Mouse (Mus musculus): ENCODE results near the gene Gm10188. TPM values are rescaled to one million over a fixed set of nuclear protein-coding genes. Genes with fewer than 3 reads are reported as not detected.

Gm10188 gene
- polyA plus RNA-seq, 1 experiment = not detected

GRCm38 (mm10) chr1:132201511-132201860 is 28.1 kb downstream of the Gm10188 start:
- no peaks in the 10 kb centered on the region for H3K36me3 ChIP-seq (ENCODE audit: control insufficient read depth, insufficient read depth, low read length)
- TF ChIP-seq POLR2A (IDR thresholded peaks at IDR 0.05; ENCODE audit: low read depth, low read length) (no peak), CTCF (IDR thresholded peaks at IDR 0.05; ENCODE audit: extremely low read depth, insufficient read length, insufficient replicate concordance, low read depth, low read length) (no peak)
- no peak overlapping the region for H3K4me3 ChIP-seq (ENCODE audit: low read depth, low read length)
- H3K4me1 ChIP-seq (ENCODE audit: control insufficient read depth, insufficient read depth, insufficient read length, low read length) = no peaks in the 10 kb centered on the region
- WGBS = 50% methylated on average over 4 of the region's 4 CpGs
- no peak overlapping the region for H3K27ac ChIP-seq (ENCODE audit: insufficient read depth, low read depth, low read length)
- H3K27me3 ChIP-seq (ENCODE audit: control insufficient read depth, insufficient read depth, low read length) = peaks cover 4% of the 10 kb centered on the region

- Histone ChIP-seq H3K4me3 (ENCODE audit: low read depth, low read length) (no peak overlapping the region), H3K27me3 (ENCODE audit: control insufficient read depth, insufficient read depth, low read length) (peaks cover 4% of the 10 kb centered on the region), H3K27ac (ENCODE audit: insufficient read depth, low read depth, low read length) (no peak overlapping the region), H3K4me1 (ENCODE audit: control insufficient read depth, insufficient read depth, insufficient read length, low read length) (no peaks in the 10 kb centered on the region), H3K36me3 (ENCODE audit: control insufficient read depth, insufficient read depth, low read length) (no peaks in the 10 kb centered on the region)
- TF ChIP-seq POLR2A (IDR thresholded peaks at IDR 0.05; ENCODE audit: low read depth, low read length) = no peak
- TF ChIP-seq CTCF (IDR thresholded peaks at IDR 0.05; ENCODE audit: extremely low read depth, insufficient read length, insufficient replicate concordance, low read depth, low read length) = no peak
- 23% methylated on average over 11 of the region's 11 CpGs for WGBS
Observed at GRCm38 (mm10) chr1:132200562-132201510, 28.7 kb downstream of the Gm10188 start.

GRCm38 (mm10) chr1:132199934-132200333 is 29.6 kb downstream of the Gm10188 start:
- no peak overlapping the region for H3K27ac ChIP-seq (ENCODE audit: insufficient read depth, low read depth, low read length)
- H3K27me3 ChIP-seq (ENCODE audit: control insufficient read depth, insufficient read depth, low read length) = peaks cover 4% of the 10 kb centered on the region
- H3K4me1 ChIP-seq (ENCODE audit: control insufficient read depth, insufficient read depth, insufficient read length, low read length) = no peaks in the 10 kb centered on the region
- no peak for TF ChIP-seq CTCF (IDR thresholded peaks at IDR 0.05; ENCODE audit: extremely low read depth, insufficient read length, insufficient replicate concordance, low read depth, low read length)
- no peak for TF ChIP-seq POLR2A (IDR thresholded peaks at IDR 0.05; ENCODE audit: low read depth, low read length)
- no peak overlapping the region for H3K4me3 ChIP-seq (ENCODE audit: low read depth, low read length)
- H3K36me3 ChIP-seq (ENCODE audit: control insufficient read depth, insufficient read depth, low read length) = no peaks in the 10 kb centered on the region
- WGBS = 24% methylated on average over 12 of the region's 12 CpGs

DNA sequence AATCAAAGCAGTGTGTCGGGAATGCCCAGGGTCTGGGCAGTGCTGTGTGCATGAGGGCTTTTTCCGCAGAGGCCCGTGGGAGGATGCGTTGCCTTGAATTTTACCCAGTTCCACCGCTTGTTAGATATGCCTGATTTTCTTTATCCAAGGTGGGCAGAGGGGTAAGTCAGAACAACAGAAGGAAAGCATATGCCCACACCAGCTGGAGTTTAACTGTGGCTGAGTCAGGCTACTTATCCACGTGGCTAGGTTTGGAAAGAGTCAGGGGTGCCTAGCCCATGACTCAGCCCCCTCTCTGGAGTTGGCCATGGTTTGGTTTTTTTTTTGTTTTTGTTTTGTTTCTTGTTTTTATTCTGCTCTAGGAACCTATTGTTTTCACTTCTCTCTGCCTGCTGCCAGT is 30.3 kb downstream of the Gm10188 start:
- no peaks in the 10 kb centered on the region for H3K4me1 ChIP-seq (ENCODE audit: control insufficient read depth, insufficient read depth, insufficient read length, low read length)
- H3K27me3 ChIP-seq (ENCODE audit: control insufficient read depth, insufficient read depth, low read length) = peaks cover 9% of the 10 kb centered on the region
- no peak overlapping the region for H3K27ac ChIP-seq (ENCODE audit: insufficient read depth, low read depth, low read length)
- no peak overlapping the region for H3K4me3 ChIP-seq (ENCODE audit: low read depth, low read length)
- no peaks in the 10 kb centered on the region for H3K36me3 ChIP-seq (ENCODE audit: control insufficient read depth, insufficient read depth, low read length)
- TF ChIP-seq POLR2A (IDR thresholded peaks at IDR 0.05; ENCODE audit: low read depth, low read length) (no peak), CTCF (IDR thresholded peaks at IDR 0.05; ENCODE audit: extremely low read depth, insufficient read length, insufficient replicate concordance, low read depth, low read length) (no peak)
- WGBS = 77% methylated on average over 6 of the region's 6 CpGs

- Histone ChIP-seq H3K36me3 (ENCODE audit: control insufficient read depth, insufficient read depth, low read length) (no peaks in the 10 kb centered on the region), H3K27me3 (ENCODE audit: control insufficient read depth, insufficient read depth, low read length) (peaks cover 15% of the 10 kb centered on the region), H3K4me3 (ENCODE audit: low read depth, low read length) (no peak overlapping the region), H3K4me1 (ENCODE audit: control insufficient read depth, insufficient read depth, insufficient read length, low read length) (no peaks in the 10 kb centered on the region), H3K27ac (ENCODE audit: insufficient read depth, low read depth, low read length) (no peak overlapping the region)
- TF ChIP-seq POLR2A (IDR thresholded peaks at IDR 0.05; ENCODE audit: low read depth, low read length) = no peak
- no peak for TF ChIP-seq CTCF (IDR thresholded peaks at IDR 0.05; ENCODE audit: extremely low read depth, insufficient read length, insufficient replicate concordance, low read depth, low read length)
- WGBS = 84% methylated on average over 16 of the region's 16 CpGs
Observed at GRCm38 (mm10) chr1:132198401-132199071, 31.0 kb downstream of the Gm10188 start.

- no peak for TF ChIP-seq CTCF (IDR thresholded peaks at IDR 0.05; ENCODE audit: extremely low read depth, insufficient read length, insufficient replicate concordance, low read depth, low read length)
- TF ChIP-seq POLR2A (IDR thresholded peaks at IDR 0.05; ENCODE audit: low read depth, low read length) = no peak
- WGBS = 29% methylated on average over 9 of the region's 9 CpGs
- H3K27me3 ChIP-seq (ENCODE audit: control insufficient read depth, insufficient read depth, low read length) = peaks cover 22% of the 10 kb centered on the region
- no peaks in the 10 kb centered on the region for H3K4me1 ChIP-seq (ENCODE audit: control insufficient read depth, insufficient read depth, insufficient read length, low read length)
- H3K27ac ChIP-seq (ENCODE audit: insufficient read depth, low read depth, low read length) = no peak overlapping the region
- no peak overlapping the region for H3K4me3 ChIP-seq (ENCODE audit: low read depth, low read length)
- no peaks in the 10 kb centered on the region for H3K36me3 ChIP-seq (ENCODE audit: control insufficient read depth, insufficient read depth, low read length)
Observed at GRCm38 (mm10) chr1:132197666-132198065, 31.9 kb downstream of the Gm10188 start.

DNA sequence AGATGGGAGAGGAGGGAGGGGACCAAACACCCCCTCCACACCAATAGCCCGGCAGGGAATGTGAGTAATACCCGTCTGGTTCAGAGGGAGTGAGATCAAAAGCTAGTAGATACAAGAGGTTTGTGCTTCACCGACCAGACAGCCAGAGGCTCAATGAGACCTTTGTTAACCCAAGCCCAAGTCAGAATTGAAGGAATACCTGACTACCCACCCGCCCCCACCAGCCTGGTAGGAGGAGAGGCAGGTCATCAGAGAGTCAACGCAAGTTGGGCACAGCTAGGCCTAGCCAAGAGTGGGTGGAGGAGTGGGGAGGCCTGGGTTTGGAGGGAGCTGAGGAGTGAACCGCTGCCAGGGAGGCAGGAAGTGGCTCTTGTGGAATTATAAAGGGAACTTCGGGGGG is 33.2 kb downstream of the Gm10188 start:
- no peak overlapping the region for H3K4me3 ChIP-seq (ENCODE audit: low read depth, low read length)
- TF ChIP-seq POLR2A (IDR thresholded peaks at IDR 0.05; ENCODE audit: low read depth, low read length) = no peak
- no peak for TF ChIP-seq CTCF (IDR thresholded peaks at IDR 0.05; ENCODE audit: extremely low read depth, insufficient read length, insufficient replicate concordance, low read depth, low read length)
- H3K27ac ChIP-seq (ENCODE audit: insufficient read depth, low read depth, low read length) = no peak overlapping the region
- peaks cover 35% of the 10 kb centered on the region for H3K27me3 ChIP-seq (ENCODE audit: control insufficient read depth, insufficient read depth, low read length)
- 47% methylated on average over 7 of the region's 7 CpGs for WGBS
- H3K4me1 ChIP-seq (ENCODE audit: control insufficient read depth, insufficient read depth, insufficient read length, low read length) = no peaks in the 10 kb centered on the region
- no peaks in the 10 kb centered on the region for H3K36me3 ChIP-seq (ENCODE audit: control insufficient read depth, insufficient read depth, low read length)

All from small intestine, adult 2 months (tissue).